Mouse (Mus musculus) granulocyte monocyte progenitor cell, adult 5-6 weeks (primary cell): ENCODE results near the gene Mn1. TPM values are rescaled to one million over a fixed set of nuclear protein-coding genes. Genes with fewer than 3 reads are reported as not detected.

ENCODE experiments used
- ATAC-seq: replicated peaks from 2 replicates; pipeline ENCODE4 v1.8.0; 2016; ENCODE audit warnings: mild to moderate bottlenecking, moderate TSS enrichment, inconsistent platforms; ENCODE audit not compliant: poor library complexity, severe bottlenecking
- total RNA-seq, 2 experiments: library from RNA; stranded (forward) in 1 of 2; stranded (reverse) in 1 of 2; fragments of 200-712, 200-1000 nt in 1 of 2; fragments of >200 nt in 1 of 2; fragmentation: Nextera tagmentation in 1 of 2; gene quantifications; 2 replicates each; pipeline ENCODE4 v1.2.3; 2014 to 2017

The Mn1 gene
- total RNA-seq, 2 experiments from 2014 or later = 0.64 TPM; not detected in 1

DNA sequence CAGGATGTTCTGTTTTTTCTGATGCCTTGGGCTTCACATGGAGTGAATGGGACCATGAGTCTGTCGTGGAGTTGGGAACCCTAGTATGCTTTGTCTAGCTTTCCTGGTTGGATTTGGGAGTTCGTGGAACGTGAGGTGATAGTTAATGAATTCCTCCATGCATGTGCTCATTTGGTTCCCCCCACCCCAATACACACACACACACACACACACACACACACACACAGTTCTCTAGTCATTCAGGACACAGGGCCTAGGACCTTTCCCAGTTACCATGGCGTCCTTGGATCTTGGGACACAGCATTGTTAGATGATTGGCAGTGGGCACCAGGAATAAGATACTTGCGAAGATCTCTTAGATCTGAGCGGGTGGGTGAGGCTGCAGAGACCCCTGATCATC, 11.7 kb downstream of the Mn1 start:
- no peak for ATAC-seq

GRCm38 (mm10) chr5:111429726-111430125, 12.6 kb downstream of the Mn1 start:
- no peak for ATAC-seq

- peak; percentile 54 for ATAC-seq
Observed at GRCm38 (mm10) chr5:111431007-111431730, 14.0 kb downstream of the Mn1 start.

- peak; percentile 87 for ATAC-seq
Observed at GRCm38 (mm10) chr5:111432842-111433241, 15.7 kb downstream of the Mn1 start.

- ATAC-seq = no peak
Observed at GRCm38 (mm10) chr5:111434342-111434842, 17.2 kb downstream of the Mn1 start.

GRCm38 (mm10) chr5:111436260-111436659, 19.1 kb downstream of the Mn1 start:
- ATAC-seq = no peak

DNA sequence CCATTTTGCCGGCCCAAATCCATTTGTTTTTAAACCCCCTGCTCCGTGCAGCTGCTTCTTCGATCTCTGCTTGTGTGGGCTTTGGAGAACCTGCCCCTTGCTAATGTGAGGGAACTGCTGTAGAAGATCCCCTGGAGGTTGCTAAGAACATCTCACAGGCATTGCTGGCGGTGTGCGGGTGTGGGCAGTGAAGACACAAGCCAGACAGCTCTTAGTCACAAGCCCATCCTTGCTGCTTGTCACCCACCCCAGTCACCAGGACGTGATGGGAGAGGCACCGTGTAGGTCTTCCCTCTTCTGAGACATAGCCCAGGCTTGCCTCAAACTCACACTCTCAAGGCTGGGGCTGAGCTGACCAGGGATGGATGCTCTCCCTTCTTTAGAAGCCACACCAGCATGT, 20.0 kb downstream of the Mn1 start:
- no peak for ATAC-seq

DNA sequence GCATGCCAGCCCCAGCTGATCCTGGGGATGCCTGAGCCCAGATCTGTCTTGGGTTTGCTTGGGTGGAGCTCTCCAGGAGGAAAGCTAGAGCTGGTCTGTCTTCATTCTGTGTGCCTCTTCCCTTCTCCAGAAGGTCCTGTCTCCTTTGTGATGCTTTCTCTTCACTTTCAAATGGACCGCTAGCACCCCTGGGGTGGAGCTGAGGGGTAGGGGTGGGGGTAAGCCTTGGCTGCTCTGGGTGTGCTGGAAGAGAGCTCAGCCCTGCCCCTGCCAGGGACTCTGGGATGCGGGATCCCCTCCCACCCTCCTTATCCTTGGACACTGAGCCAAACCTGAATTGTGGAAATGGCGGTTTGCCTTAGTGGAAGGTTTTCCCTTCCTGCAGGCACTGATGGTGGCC, 21.2 kb downstream of the Mn1 start:
- no peak for ATAC-seq

DNA sequence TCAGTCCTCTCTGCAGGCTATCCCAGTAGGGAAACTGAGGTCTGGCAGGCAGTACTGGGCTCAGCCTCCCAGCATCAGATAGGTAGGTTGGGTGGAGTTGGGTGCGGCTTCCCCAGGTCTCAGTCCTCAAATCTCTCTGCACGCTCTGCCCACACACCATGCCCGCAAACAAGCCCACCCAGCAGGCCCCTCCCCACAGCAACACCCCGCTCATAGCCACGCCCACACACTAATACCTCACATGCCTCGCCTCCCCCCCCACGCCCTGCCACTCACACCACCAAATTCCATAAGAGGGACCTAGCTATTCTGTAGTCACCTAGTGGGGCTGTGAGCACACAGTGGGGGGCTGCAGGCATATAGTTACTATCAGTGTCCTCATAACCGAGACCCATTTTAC, 21.7 kb downstream of the Mn1 start:
- no peak for ATAC-seq

DNA sequence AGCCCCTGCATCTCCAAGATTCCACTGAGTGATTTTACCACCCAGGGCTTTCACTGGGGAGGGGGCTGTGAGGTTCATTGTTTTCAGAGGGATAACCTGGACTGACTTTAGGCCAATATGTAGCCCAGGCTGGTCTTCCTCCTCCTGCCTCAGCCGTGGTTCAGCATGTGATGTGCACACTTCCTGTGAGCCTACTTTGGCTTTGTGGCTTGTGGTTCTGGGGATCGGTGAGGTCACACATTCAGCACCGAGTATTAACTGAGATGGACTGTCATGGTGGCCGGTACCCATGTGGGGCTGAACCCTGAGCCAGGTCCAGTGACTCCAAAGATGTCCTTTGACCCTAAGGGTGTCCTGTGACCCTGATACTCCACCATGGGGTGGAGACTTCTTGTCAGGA, 23.1 kb downstream of the Mn1 start:
- peak; percentile 74 for ATAC-seq

DNA sequence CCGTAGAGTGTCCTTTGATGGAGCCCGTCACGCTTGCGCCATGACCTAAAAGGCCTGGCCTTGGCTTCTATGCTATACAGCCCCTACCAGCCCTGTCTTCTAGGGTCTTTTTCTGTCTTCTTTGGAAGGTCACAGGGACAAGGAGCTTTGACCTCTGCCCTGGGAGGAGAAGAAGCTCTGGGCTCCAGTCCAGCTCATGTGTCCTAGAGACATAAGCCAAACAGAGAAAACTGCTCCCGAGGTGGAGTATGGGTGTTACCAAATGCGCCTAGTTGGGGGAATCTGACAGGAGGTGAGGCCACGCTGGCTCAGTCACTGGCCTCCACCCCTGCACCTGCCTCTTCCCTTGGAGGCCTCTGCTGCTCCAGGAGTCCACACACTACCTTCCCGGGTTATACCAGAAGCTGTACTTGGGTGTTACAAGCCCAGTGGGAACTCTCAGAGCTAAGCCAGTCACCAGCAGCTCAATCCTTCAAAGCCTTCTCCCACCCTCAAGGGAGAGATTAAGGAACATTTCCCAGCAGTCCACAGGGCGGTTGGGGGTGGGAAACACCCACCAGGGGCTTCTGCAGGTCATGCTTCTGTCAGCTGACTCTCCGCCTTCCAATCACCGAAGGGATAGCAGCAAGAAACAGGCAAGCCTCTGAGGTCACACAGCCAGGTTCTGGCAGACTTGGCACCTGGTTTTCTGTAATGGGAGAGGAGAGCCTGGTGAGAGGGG, 25.1 kb downstream of the Mn1 start:
- ATAC-seq = no peak

- no peak for ATAC-seq
Observed at GRCm38 (mm10) chr5:111443636-111444035, 26.5 kb downstream of the Mn1 start.

- no peak for ATAC-seq
Observed at GRCm38 (mm10) chr5:111444361-111444760, 27.2 kb downstream of the Mn1 start.

DNA sequence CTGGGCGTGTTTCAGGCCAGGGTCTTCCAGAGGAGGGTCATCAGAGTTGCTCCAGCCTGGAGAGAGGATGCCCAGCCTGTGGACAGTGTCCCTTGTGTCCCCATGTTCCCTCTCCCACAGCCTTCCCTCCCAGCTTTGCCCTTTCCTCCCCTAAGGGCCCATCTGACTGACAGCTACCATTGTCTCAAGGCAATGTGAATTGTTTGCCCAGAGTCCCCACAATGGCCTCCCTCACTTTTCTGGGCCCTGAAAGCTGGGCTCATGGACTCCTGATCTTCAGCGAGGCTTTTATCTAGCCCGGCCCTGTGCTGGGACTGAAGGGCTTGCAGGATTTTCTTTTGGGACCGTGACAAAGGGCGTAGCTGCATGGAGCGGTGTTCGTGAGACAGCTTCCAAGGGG, 29.5 kb downstream of the Mn1 start:
- ATAC-seq = no peak

DNA sequence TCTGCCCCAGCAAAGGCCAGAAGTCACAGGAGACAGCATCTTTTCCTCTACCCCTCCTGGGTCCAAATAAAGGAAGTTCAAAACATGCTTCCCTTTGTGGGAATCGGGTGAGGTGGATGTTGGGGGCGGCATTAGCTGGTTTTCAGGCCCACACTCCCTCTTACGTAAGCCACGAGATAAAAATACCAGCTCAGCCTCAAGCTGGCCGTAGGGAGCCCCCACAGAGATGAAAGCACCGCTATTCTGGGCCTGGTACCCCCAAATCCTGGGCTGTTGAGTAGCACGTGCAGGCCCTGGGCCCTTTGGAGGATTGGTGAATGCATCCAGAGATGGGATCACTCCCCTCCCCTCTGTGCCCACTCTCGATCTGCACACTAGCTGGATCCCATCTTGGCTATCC, 32.5 kb downstream of the Mn1 start:
- peak; percentile 77 for ATAC-seq

DNA sequence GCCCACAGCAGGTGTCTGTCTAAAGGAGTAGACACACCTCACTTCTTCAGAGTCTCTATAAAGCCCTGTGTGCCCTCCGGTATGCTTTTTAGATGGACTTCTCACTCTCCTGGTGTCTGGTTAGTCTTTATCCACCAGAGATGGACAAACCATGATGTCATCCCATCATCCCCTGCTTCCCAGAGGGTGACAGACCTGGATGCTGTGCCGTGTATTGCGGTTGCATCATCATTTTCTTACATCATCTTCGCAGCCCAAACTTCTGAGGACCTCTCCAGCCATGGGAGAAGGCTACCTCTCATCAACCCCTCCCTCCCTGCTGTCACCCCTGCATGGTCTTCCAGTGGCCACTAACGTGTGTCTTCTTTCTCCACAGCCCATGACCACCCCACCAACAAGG, 37.1 kb downstream of the Mn1 start:
- ATAC-seq = no peak

DNA sequence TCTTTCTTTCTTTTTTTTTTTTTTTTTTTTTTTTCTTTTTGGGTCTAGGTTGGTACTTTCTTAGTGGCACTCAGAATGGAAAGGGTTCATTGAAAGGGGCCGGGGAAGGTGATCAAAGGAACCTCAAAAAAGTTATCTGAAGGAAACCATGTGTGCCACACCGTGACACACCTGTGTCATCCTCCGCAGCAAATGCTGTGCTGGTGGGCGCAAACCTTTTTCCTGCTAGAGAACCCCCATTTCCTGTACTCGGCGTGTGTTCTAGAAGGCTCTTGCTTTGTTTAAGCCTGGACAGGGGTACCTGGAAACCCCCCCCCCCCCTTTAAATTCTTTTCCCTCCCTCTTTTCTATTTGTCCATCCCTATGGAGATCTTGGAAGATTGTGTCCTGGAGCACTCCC, 37.7 kb downstream of the Mn1 start:
- ATAC-seq = no peak

- no peak for ATAC-seq
Observed at GRCm38 (mm10) chr5:111458675-111459074, 41.5 kb downstream of the Mn1 start.

DNA sequence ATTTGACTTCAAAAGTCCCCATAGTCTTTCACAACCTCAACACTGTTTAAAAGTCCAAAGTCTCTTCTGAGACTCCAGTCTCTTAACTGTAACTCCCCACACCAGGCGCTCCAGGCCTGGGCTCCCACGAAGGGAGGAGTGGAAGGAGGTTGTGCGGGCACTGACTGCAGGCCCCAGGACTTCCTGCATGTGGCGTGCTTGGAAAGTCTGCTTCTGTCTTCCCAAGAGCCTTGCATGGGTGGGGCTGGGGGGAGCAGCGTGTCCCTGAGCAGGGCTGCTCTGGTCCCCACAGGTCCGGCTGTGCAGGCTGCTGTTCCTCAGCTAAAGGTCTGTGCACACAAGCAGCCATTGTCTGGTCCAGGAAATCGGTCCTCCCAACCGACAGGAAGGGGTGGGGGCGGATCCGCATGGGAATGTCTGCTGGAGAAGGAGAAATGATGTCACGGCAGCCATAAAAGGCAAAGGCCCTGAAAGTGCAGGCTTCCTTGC, 48.7 kb downstream of the Mn1 start:
- no peak for ATAC-seq

DNA sequence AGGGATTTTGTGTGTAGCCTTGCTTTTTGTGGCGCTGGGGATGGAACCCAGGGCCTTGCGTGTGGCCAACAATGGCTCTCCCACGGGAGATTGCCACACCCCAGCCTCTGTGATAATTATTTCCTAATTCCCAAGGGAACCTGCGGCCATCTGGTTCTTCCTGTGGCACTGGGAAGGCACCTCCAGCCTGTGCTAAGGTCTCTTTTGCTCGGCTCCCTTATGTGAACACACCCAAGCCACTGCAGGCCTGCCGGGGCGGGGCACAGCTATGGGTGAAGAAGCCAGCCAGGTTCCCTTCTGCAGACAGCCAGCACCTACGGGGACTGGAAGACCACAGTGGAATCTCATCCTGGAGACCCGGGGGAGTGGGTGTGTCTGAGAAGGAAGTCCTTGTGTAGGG, 49.3 kb downstream of the Mn1 start:
- no peak for ATAC-seq

DNA sequence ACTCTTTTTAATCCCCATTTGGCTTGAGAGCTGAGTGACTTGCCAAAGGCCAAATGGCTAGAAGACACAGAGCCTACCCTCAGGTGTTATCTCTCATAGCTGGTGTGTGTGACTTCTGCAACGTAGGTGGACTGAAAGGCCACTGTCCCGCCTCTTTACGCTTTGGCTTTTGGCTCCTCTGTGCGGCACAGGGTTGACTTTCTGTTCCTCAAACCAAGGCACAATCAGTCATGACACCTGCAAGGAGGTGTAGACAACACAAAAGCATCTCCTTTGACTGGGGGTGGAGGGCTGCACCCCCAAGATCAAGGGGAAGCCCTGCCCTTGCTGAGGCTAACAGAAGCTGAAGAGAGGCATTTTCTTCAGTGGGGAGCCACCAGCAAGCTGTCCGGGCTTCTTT, 50.5 kb downstream of the Mn1 start:
- ATAC-seq = no peak
